Mouse (Mus musculus) pancreas, adult 10 weeks (tissue): ENCODE results near the gene Cd300ld2. TPM values are rescaled to one million over a fixed set of nuclear protein-coding genes. Genes with fewer than 3 reads are reported as not detected.

ENCODE experiments used
- polyA plus RNA-seq: library from polyadenylated mRNA; stranded (reverse); fragments of 350-450 nt; fragmentation: Illumina TruSeq; extraction: RNeasy Lipid Tissue Mini Kit (QIAGEN cat#74804); gene quantifications from one replicate; pipeline ENCODE4 v1.2.3, GENCODE M21; 2015; ENCODE audit warnings: low read depth, low replicate concordance; ENCODE audit not compliant: insufficient read depth

Cd300ld2 gene
- not detected for polyA plus RNA-seq

DNA sequence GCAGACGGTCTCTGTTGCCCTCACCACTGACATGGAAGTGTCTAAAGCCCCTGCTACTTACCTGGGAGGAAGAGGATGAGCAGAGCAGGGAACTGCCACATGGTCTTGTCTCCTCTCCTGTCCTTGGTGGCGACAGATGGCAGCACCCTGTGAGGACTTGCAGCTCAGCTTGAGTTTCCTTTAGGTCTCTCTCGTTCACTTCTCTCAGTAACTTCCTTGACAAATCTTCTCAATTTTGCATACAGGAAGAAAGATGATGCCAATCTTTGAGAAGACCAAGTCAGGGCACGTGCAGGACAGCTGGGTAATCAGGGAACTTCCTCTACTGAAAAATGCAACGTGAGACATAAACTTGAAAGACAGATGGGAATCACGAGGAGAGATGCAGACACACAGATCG is at the start of gene Cd300ld2:
Gene Cd300ld2 (minus strand): TSS at position 101 of the 400 bp plus-strand sequence.

DNA sequence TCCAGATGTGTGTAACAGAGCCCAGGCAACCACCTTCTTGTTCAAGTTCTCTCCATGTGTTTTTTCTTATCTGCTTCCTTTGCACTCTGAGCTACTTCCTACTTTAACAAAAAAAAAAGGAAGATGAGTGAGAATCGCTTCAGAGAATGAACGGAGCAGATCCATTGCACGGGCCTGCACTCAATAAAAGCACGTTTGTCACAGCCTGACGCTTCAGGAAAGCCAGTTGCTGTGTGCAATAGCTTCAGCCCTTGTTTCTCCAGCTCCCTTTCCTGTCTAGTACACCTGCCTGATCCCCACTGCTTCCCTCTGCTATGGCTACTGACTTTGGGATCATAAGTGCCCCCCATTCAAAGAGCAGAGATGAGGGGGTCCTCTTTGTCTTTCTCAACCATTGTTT is 46.1 kb upstream of the Cd300ld2 start, which contains the start of gene Cd300e:
Gene Cd300e (minus strand): TSS at position 101 of the 400 bp plus-strand sequence.

DNA sequence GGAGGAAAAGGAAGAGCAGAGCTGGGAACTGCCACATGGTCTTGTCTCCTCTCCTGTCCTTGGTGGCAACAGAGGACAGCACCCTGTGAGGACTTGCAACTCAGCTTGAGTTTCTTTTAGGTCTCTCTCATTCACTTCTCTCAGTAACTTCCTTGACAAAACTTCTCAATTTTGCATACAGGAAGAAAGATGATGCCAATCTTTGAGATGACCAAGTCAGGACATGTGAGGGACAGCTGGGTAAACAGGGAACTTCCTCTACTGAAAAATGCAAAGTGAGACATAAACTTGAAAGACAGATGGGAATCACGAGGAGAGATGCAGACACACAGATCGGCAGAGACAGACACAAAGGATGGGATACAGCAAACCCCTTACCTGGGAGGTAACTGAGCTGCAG is 32.3 kb upstream of the Cd300ld2 start, which contains the start of gene Cd300ld3:
Gene Cd300ld3 (minus strand): TSS at position 151 of the 400 bp plus-strand sequence.

DNA sequence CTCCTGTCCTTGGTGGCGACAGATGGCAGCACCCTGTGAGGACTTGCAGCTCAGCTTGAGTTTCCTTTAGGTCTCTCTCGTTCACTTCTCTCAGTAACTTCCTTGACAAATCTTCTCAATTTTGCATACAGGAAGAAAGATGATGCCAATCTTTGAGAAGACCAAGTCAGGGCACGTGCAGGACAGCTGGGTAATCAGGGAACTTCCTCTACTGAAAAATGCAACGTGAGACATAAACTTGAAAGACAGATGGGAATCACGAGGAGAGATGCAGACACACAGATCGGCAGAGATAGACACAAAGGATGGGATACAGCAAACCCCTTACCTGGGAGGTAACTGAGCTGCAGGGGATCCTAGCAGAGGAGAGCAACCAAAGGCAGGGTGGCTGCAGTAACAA is 21.7 kb upstream of the Cd300ld2 start, which contains the start of gene Cd300ld5:
Gene Cd300ld5 (minus strand): TSS at position 101 of the 400 bp plus-strand sequence.

DNA sequence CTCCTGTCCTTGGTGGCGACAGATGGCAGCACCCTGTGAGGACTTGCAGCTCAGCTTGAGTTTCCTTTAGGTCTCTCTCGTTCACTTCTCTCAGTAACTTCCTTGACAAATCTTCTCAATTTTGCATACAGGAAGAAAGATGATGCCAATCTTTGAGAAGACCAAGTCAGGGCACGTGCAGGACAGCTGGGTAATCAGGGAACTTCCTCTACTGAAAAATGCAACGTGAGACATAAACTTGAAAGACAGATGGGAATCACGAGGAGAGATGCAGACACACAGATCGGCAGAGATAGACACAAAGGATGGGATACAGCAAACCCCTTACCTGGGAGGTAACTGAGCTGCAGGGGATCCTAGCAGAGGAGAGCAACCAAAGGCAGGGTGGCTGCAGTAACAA is 10.9 kb upstream of the Cd300ld2 start, which contains the start of gene Cd300ld4:
Gene Cd300ld4 (minus strand): TSS at position 101 of the 400 bp plus-strand sequence.

DNA sequence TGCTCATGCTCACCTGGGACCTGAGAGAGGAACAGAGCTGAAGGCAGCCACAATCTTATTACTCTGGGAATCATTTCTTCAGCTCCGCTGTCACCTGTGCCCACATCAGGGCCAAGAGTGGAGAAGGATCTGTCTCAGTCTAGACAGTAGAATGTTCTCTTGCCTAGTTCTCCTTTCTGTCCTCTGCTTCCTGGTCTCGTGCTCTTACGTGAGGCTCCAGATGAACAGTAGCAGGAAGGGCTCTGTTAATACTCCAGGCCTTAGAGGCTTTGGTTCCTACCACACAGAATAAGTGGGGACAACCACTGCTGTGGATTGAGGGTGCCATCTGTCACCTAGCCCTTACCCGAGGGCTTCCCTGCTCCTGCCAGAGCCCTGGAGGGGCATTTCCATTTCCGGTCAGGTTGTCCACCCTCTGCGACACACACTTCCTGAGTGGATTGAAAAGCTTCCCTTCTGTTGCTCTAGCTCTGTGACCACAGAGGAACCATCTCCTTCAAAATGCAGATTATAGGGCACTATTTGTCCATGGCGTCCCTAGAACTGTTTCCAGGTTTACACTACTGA is 14.4 kb downstream of the Cd300ld2 start, which contains the start of gene Cd300c2:
Gene Cd300c2 (minus strand): TSS at position 407 of the 567 bp plus-strand sequence.

DNA sequence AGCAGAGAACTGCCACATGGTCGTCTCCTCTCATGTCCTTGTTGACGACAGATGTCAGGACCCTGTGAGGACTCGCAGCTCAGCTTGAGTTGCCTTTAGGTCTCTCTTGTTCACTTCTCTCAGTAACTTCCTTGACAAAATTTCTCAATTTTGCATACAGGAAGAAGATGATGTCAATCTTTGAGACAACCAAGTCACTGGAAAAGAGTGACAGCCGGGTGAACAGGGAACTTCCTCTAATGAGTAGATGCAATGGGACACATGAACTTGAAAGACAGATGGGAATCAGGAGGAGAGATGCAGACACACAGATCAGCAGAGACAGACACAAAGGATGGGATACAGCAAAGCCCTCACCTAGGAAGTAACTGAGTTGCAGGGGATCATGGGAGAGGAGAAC is 26.2 kb downstream of the Cd300ld2 start, which contains the start of gene Cd300ld:
Gene Cd300ld (minus strand): TSS at position 130 of the 400 bp plus-strand sequence.

DNA sequence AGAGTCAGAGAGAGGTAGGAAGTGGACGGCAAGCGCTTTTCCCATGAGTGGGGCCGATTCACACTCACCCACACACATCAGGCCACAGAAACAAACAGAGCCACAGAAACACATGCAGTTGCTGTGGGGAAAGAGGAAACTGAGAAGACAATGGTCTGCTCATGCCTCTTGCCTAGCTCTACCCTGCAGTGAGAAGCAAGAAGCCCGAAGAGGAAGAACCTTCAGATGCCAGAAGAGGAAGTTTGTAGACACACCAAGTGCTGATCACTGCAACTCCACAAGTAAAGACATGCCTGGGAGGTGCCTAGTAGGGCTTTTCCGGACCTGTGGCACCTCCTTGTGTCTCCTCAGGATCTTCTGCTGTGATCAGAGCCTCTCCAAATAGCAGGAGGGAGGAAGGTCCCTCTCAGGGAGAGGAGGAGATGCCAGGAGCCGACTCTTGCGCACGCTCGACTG is 47.2 kb downstream of the Cd300ld2 start, which contains the start of gene Cd300c:
Gene Cd300c (minus strand): TSS at position 406 of the 456 bp plus-strand sequence.

Other genes starting within 250 kb of the Cd300ld2 start
- not detected for gene Btbd17, start 220.2 kb downstream of the Cd300ld2 start, polyA plus RNA-seq
- gene Gpr142, start 217.3 kb downstream of the Cd300ld2 start, polyA plus RNA-seq = 1.8 TPM
- gene Gprc5c, start 165.0 kb downstream of the Cd300ld2 start, polyA plus RNA-seq = 3.3 TPM
- gene Cd300a, start 126.2 kb downstream of the Cd300ld2 start, polyA plus RNA-seq = 0.55 TPM
- 0.37 TPM for gene Cd300lb, start 81.8 kb downstream of the Cd300ld2 start, polyA plus RNA-seq
- not detected for gene Cd300c, start 47.0 kb downstream of the Cd300ld2 start, polyA plus RNA-seq
- 1.6 TPM for gene Cd300ld, start 26.3 kb downstream of the Cd300ld2 start, polyA plus RNA-seq
- 1.2 TPM for gene Cd300c2, start 14.3 kb downstream of the Cd300ld2 start, polyA plus RNA-seq
- not detected for gene Cd300ld4, start 10.8 kb upstream of the Cd300ld2 start, polyA plus RNA-seq
- 1.3 TPM for gene Cd300ld5, start 21.6 kb upstream of the Cd300ld2 start, polyA plus RNA-seq
- gene Cd300ld3, start 32.2 kb upstream of the Cd300ld2 start, polyA plus RNA-seq = 3.8 TPM
- not detected for gene Cd300e, start 46.0 kb upstream of the Cd300ld2 start, polyA plus RNA-seq
- gene Rab37, start 75.2 kb upstream of the Cd300ld2 start, polyA plus RNA-seq = 6.0 TPM
- not detected for gene Cd300lf, start 117.8 kb upstream of the Cd300ld2 start, polyA plus RNA-seq
- gene Slc9a3r1, start 147.1 kb upstream of the Cd300ld2 start, polyA plus RNA-seq = 15.3 TPM
- gene Tmem104, start 171.3 kb upstream of the Cd300ld2 start, polyA plus RNA-seq = 2.5 TPM
- 12.4 TPM for gene Nat9, start 171.7 kb upstream of the Cd300ld2 start, polyA plus RNA-seq